Mouse (Mus musculus) forebrain, embryonic 16.5 days (tissue): ENCODE measurements around the gene Mrps27. TPM values are rescaled to one million over a fixed set of nuclear protein-coding genes. Genes with fewer than 3 reads are reported as not detected.
A peak's percentile ranks its signal among the peaks of the same experiment; 100 is the strongest.

Experiments used
- ATAC-seq: fragments of 200-750 bp; cut with Nextera tagmentation; 2 replicates; pipeline ENCODE4 v1.8.0; 2017; ENCODE audit warnings: mild to moderate bottlenecking, moderate library complexity
- H3K27ac ChIP-seq: fragments of 300-500 bp; sonication (generic); 2 replicates; pipeline ENCODE4 v1.5.1; 2014; ENCODE audit warnings: low read length, control low read depth
- H3K27me3 ChIP-seq: fragments of 300-500 bp; sonication (generic); replicated peaks from 2 replicates; pipeline ENCODE4 v1.6.1; 2014; ENCODE audit warnings: low read length; ENCODE audit not compliant: control insufficient read depth, insufficient read depth
- H3K36me3 ChIP-seq: fragments of 300-500 bp; sonication (generic); 2 replicates; pipeline ENCODE4 v1.6.1; 2014; ENCODE audit not compliant: control insufficient read depth, insufficient read depth
- H3K4me1 ChIP-seq: fragments of 300-500 bp; sonication (generic); replicated peaks from 2 replicates; pipeline ENCODE4 v1.6.1; 2014; ENCODE audit warnings: low read length; ENCODE audit not compliant: control insufficient read depth, insufficient read depth
- H3K4me2 ChIP-seq: fragments of 300-500 bp; sonication (generic); 2 replicates; pipeline ENCODE4 v1.6.1; 2014; ENCODE audit warnings: mild to moderate bottlenecking, low read length, control low read depth
- H3K4me3 ChIP-seq: fragments of 300-500 bp; sonication (generic); replicated peaks from 2 replicates; pipeline ENCODE4 v1.5.1; 2014; ENCODE audit warnings: mild to moderate bottlenecking, low read length, control low read depth
- H3K9ac ChIP-seq: fragments of 300-500 bp; sonication (generic); replicated peaks from 2 replicates; pipeline ENCODE4 v1.6.1; 2014; ENCODE audit warnings: low read depth, low read length, control low read depth
- H3K9me3 ChIP-seq: fragments of 300-500 bp; sonication (generic); 2 replicates; pipeline ENCODE4 v1.6.1; 2016; ENCODE audit warnings: low read length; ENCODE audit not compliant: control insufficient read depth
- WGBS: fragments of 180-500 bp; shearing (Covaris S2); extraction: QIAGEN DNeasy Blood & Tissue Kit; methylation state at CpG from one replicate; pipeline ENCODE4 v1.1.7; 2014; 5-methylcytosine and 5-hydroxymethylcytosine counted together
- polyA plus RNA-seq: library from polyadenylated mRNA; unstranded; fragments of >200 nt; fragmentation: Nextera tagmentation; extraction: Ambion mirVana; gene quantifications from 2 replicates; pipeline ENCODE4 v1.2.1, GENCODE M21; 2015

Mrps27 gene
- polyA plus RNA-seq, 1 experiment from 2014 or later = 49.1 TPM

DNA sequence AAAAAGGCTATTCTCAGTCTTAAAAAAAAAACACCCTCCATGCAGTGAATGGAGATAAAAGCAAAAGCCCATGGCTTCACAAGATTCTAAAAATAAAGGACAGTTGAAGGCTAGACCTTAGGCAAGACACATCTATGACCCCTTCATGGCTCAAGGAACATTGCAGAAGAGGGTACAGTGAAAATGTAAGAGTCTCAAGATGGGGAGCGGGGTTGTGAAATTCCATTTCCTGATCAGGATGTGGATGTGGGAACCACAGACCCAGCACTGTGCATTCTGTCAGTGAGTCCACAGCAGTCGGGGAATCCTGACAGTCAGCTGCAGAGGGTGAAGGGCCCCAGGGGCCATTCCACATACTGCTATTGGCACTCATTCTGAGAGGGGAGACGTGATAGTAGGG, 48.5 kb downstream of the Mrps27 start:
- no peaks in the 10 kb centered on the region for H3K9me3 ChIP-seq
- H3K27ac ChIP-seq = no peak overlapping the region
- H3K27me3 ChIP-seq = no peaks in the 10 kb centered on the region
- H3K4me1 ChIP-seq = peaks cover 23% of the 10 kb centered on the region
- no peak overlapping the region for H3K9ac ChIP-seq
- no peaks in the 10 kb centered on the region for H3K36me3 ChIP-seq
- ATAC-seq = no peak
- WGBS = 83% methylated on average over 3 of the region's 3 CpGs
- H3K4me2 ChIP-seq = no peak overlapping the region
- no peak overlapping the region for H3K4me3 ChIP-seq

DNA sequence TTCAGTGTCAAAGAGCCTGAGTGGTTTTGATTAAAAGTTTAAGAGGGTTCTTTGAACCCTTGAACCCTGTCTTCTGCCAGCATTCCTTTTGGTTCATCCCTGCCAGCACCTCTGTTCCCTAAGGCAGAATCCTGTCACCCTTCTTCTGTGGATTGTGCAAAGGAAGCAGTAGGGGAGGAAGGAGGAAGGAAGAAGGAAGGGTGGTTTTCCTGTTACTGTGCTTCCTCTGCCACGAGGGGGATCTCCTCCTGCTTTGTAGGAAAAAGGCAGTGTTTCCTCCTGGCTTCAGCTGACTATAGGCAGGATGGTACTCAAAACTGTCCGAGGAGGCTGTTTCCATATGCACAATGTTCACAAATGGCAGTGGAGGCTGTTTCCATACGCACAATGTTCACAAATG, 50.1 kb downstream of the Mrps27 start:
- no peak overlapping the region for H3K27ac ChIP-seq
- H3K4me1 ChIP-seq = peaks cover 31% of the 10 kb centered on the region
- no peak overlapping the region for H3K4me2 ChIP-seq
- H3K9ac ChIP-seq = no peak overlapping the region
- H3K27me3 ChIP-seq = no peaks in the 10 kb centered on the region
- no peaks in the 10 kb centered on the region for H3K36me3 ChIP-seq
- H3K9me3 ChIP-seq = no peaks in the 10 kb centered on the region
- no peak for ATAC-seq
- H3K4me3 ChIP-seq = no peak overlapping the region
- WGBS = 50% methylated on average over 3 of the region's 3 CpGs

DNA sequence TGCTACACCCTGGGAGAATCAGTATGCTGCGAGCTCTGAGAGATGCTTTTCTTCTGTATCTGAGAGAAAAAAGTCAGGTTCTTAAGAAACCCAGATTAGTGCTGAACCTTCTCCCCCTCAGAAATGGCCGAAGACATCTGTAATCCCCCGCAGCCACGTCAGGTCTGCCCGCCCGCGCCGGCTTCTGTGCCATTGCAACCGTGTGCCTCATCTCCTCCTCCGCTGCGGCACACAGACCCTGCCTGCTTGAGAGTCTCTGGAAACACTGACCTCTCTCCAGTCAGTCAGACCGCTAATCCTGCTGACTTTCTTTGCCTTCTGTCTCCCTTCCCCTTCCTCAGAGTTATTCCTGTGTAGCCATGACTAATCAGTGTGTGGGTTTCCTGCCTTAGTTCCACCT, 50.9 kb downstream of the Mrps27 start:
- no peak for ATAC-seq
- no peaks in the 10 kb centered on the region for H3K9me3 ChIP-seq
- H3K4me1 ChIP-seq = peaks cover 31% of the 10 kb centered on the region
- H3K4me2 ChIP-seq = no peak overlapping the region
- H3K4me3 ChIP-seq = no peak overlapping the region
- WGBS = 37% methylated on average over 12 of the region's 12 CpGs
- H3K27me3 ChIP-seq = no peaks in the 10 kb centered on the region
- H3K27ac ChIP-seq = no peak overlapping the region
- H3K36me3 ChIP-seq = no peaks in the 10 kb centered on the region
- H3K9ac ChIP-seq = no peak overlapping the region

DNA sequence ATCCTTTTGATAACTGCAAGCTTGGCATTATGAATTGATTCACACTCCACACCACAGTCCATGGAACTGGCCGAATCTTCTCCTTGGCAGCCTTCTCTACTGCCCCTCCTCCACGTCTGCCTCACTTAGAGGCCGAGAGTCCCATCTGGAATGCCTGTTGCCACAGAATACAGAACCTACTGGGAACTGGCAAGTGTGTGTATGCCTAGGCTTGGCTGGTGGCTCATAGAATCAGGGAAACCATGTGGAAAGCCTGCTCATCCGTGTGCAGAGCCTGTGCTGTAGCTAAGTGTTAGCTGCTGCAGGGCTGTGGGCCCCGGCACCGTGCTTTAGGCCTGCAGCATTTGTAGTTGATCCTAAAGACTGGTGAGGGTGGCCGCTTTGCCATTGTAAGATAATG, 52.6 kb downstream of the Mrps27 start:
- WGBS = 23% methylated on average over 7 of the region's 7 CpGs
- peak overlapping the region; percentile 56; the same call in 1 of the 2 replicates for H3K27ac ChIP-seq
- H3K4me3 ChIP-seq = no peak overlapping the region
- no peaks in the 10 kb centered on the region for H3K27me3 ChIP-seq
- no peak overlapping the region for H3K4me2 ChIP-seq
- peaks cover 29% of the 10 kb centered on the region for H3K4me1 ChIP-seq
- no peaks in the 10 kb centered on the region for H3K9me3 ChIP-seq
- H3K9ac ChIP-seq = no peak overlapping the region
- ATAC-seq = peak; percentile 99
- no peaks in the 10 kb centered on the region for H3K36me3 ChIP-seq

GRCm38 (mm10) chr13:99398149-99398701, 53.6 kb downstream of the Mrps27 start:
- Histone ChIP-seq H3K9me3 (no peaks in the 10 kb centered on the region), H3K36me3 (no peaks in the 10 kb centered on the region), H3K4me2 (no peak overlapping the region), H3K27ac (0 out of 2 replicates have a peak overlapping the region, but pooled peaks have one; percentile 10), H3K4me1 (peaks cover 29% of the 10 kb centered on the region), H3K4me3 (no peak overlapping the region), H3K9ac (no peak overlapping the region; the same call in 1 of the 2 replicates), H3K27me3 (no peaks in the 10 kb centered on the region)
- 81% methylated on average over 12 of the region's 12 CpGs for WGBS
- ATAC-seq = no peak

GRCm38 (mm10) chr13:99399373-99399772, 54.8 kb downstream of the Mrps27 start:
- H3K27me3 ChIP-seq = no peaks in the 10 kb centered on the region
- H3K36me3 ChIP-seq = no peaks in the 10 kb centered on the region
- WGBS = 74% methylated on average over 4 of the region's 4 CpGs
- no peak overlapping the region for H3K27ac ChIP-seq
- H3K9ac ChIP-seq = no peak overlapping the region
- H3K4me2 ChIP-seq = no peak overlapping the region
- peaks cover 29% of the 10 kb centered on the region for H3K4me1 ChIP-seq
- no peak for ATAC-seq
- no peak overlapping the region for H3K4me3 ChIP-seq
- no peaks in the 10 kb centered on the region for H3K9me3 ChIP-seq

DNA sequence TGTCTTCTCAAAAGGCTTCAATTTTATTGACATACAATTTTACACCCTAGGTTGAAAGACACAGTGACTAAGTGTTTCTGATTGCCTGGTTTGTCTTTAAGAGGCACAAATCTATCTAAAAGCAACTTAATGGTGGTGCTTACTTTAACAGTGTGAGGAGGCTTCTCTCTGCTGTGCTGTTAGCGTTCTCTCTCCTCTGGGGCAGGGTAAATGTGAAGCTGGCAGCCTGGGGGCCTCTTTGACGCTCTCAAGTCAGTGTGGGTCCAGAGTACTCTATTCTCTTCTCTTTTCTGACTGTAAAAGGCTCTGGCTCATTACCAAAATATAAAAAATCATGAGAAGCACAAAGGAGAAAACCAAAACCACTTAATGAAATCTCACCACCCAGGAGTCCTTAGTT, 64.6 kb downstream of the Mrps27 start:
- Histone ChIP-seq H3K9me3 (no peaks in the 10 kb centered on the region), H3K4me1 (peaks cover 5% of the 10 kb centered on the region; the same call in 1 of the 2 replicates), H3K4me2 (no peak overlapping the region), H3K27ac (no peak overlapping the region), H3K9ac (no peak overlapping the region), H3K4me3 (no peak overlapping the region), H3K27me3 (no peaks in the 10 kb centered on the region), H3K36me3 (no peaks in the 10 kb centered on the region)
- 19% methylated on average over 2 of the region's 2 CpGs for WGBS
- ATAC-seq = 0 out of 2 replicates have a peak, but pooled peaks have one; percentile 37

- 93% methylated on average over 14 of the region's 14 CpGs for WGBS
- H3K27ac ChIP-seq = no peak overlapping the region
- peaks cover 5% of the 10 kb centered on the region; the same call in 1 of the 2 replicates for H3K4me1 ChIP-seq
- H3K4me2 ChIP-seq = no peak overlapping the region
- no peak overlapping the region for H3K9ac ChIP-seq
- no peaks in the 10 kb centered on the region for H3K9me3 ChIP-seq
- no peak for ATAC-seq
- H3K27me3 ChIP-seq = no peaks in the 10 kb centered on the region
- H3K4me3 ChIP-seq = no peak overlapping the region
- H3K36me3 ChIP-seq = no peaks in the 10 kb centered on the region
Observed at GRCm38 (mm10) chr13:99410611-99411515, 66.3 kb downstream of the Mrps27 start.

- no peak overlapping the region for H3K9ac ChIP-seq
- WGBS = 85% methylated on average over 3 of the region's 3 CpGs
- H3K4me1 ChIP-seq = peaks cover 5% of the 10 kb centered on the region; the same call in 1 of the 2 replicates
- no peak overlapping the region for H3K27ac ChIP-seq
- H3K36me3 ChIP-seq = no peaks in the 10 kb centered on the region
- H3K27me3 ChIP-seq = no peaks in the 10 kb centered on the region
- no peaks in the 10 kb centered on the region for H3K9me3 ChIP-seq
- no peak overlapping the region for H3K4me2 ChIP-seq
- H3K4me3 ChIP-seq = no peak overlapping the region
- no peak for ATAC-seq
Observed at GRCm38 (mm10) chr13:99411761-99412160, 67.2 kb downstream of the Mrps27 start.
